Comparison of ENCODE assay signal across 30 mouse cellular contexts in genomic region chrX:138919030-138919429, GRCm38 (mm10). TPM values are rescaled to one million over a fixed set of nuclear protein-coding genes. Genes with fewer than 3 reads are reported as not detected.
DNase-seq lines count a peak whose midpoint lies in the region; ATAC-seq and TF ChIP-seq lines count a peak whose summit lies in the region.
"Had no signal": no experiment of that assay in that cellular context is flagged by ENCODE, and none has a peak within 500 bp of the region (broad histone marks: within the 10 kb centered on the region; RNA-seq: fewer than 3 reads in every experiment).

No protein-coding gene starts in this region.

- 59% methylated on average over 7 of the region's 7 CpGs for WGBS in hindbrain, postnatal 0 days
- 53% methylated on average over 7 of the region's 7 CpGs for WGBS in hindbrain, embryonic 11.5 days

- no peaks in the 10 kb centered on the region for H3K27me3 ChIP-seq in hindbrain, postnatal 0 days (ENCODE audit: insufficient read depth, low read length)
- peaks cover 6% of the 10 kb centered on the region; the same call in 1 of the 2 replicates for H3K27me3 ChIP-seq in hindbrain, embryonic 11.5 days (ENCODE audit: control insufficient read depth, insufficient read depth, low read length)
- peaks cover 11% of the 10 kb centered on the region for H3K27me3 ChIP-seq in E14TG2a.4 (ENCODE audit: insufficient read depth, low read length)
- H3K27me3 ChIP-seq: heart, embryonic 13.5 days had no signal

- no peak overlapping the region for H3K4me2 ChIP-seq in hindbrain, postnatal 0 days (ENCODE audit: low read depth, low read length)
- H3K4me2 ChIP-seq in hindbrain, embryonic 11.5 days (replicated peaks; ENCODE audit: low read depth, low read length): no peak overlapping the region
- H3K4me2 ChIP-seq: forebrain, embryonic 12.5 days; heart, embryonic 13.5 days; midbrain, embryonic 13.5 days; neural tube, embryonic 13.5 days had no signal

- TF ChIP-seq CTCF in hindbrain, postnatal 0 days (IDR thresholded peaks at IDR 0.05; ENCODE audit: low read depth): peak; percentile 11; the same call in 1 of the 2 replicates
- peak; percentile 23; the same call in 1 of the 2 replicates for TF ChIP-seq CTCF in E14TG2a.4 (conservative IDR thresholded peaks at IDR 0.05; ENCODE audit: low read length)
- no peak for TF ChIP-seq CTCF in brain, embryonic 14.5 days (IDR thresholded peaks at IDR 0.05; ENCODE audit: borderline replicate concordance, extremely low read depth, insufficient read depth, insufficient read length)

- no peak overlapping the region for H3K9ac ChIP-seq in hindbrain, postnatal 0 days (replicated peaks; ENCODE audit: low read length)
- no peak overlapping the region for H3K9ac ChIP-seq in hindbrain, embryonic 11.5 days (ENCODE audit: low read depth, low read length)
- H3K9ac ChIP-seq: forebrain, embryonic 12.5 days; heart, embryonic 13.5 days; liver, postnatal 0 days; midbrain, embryonic 13.5 days; neural tube, embryonic 13.5 days had no signal

- no peaks in the 10 kb centered on the region for H3K4me1 ChIP-seq in hindbrain, postnatal 0 days (ENCODE audit: insufficient read depth, low read length)
- no peaks in the 10 kb centered on the region for H3K4me1 ChIP-seq in hindbrain, embryonic 11.5 days (replicated peaks; ENCODE audit: control insufficient read depth, insufficient read depth, low read length)
- H3K4me1 ChIP-seq in E14TG2a.4 (replicated peaks; ENCODE audit: low read depth, low read length): no peaks in the 10 kb centered on the region; the same call in 1 of the 2 replicates
- H3K4me1 ChIP-seq: forebrain, embryonic 12.5 days; heart, embryonic 13.5 days; megakaryocyte, embryonic 14.5 days; midbrain, embryonic 13.5 days; neural tube, embryonic 13.5 days had no signal

- H3K36me3 ChIP-seq in hindbrain, postnatal 0 days (ENCODE audit: insufficient read depth, low read length): no peaks in the 10 kb centered on the region
- H3K36me3 ChIP-seq in hindbrain, embryonic 11.5 days (ENCODE audit: control insufficient read depth, insufficient read depth, low read length): no peaks in the 10 kb centered on the region
- no peaks in the 10 kb centered on the region for H3K36me3 ChIP-seq in E14TG2a.4 (ENCODE audit: insufficient read depth, low read length)
- H3K36me3 ChIP-seq: forebrain, embryonic 12.5 days; G1E; heart, embryonic 13.5 days; midbrain, embryonic 13.5 days; neural tube, embryonic 13.5 days had no signal

- no peak for ATAC-seq in hindbrain, postnatal 0 days
- no peak for ATAC-seq in hindbrain, embryonic 11.5 days (ENCODE audit: low FRiP score)
- ATAC-seq: activated CD4-positive, CD25-positive, alpha-beta regulatory T cell, adult 4 months; hindbrain, embryonic 16.5 days; liver, postnatal 0 days; midbrain, embryonic 13.5 days; Patski had no signal

- no peak overlapping the region for H3K27ac ChIP-seq in hindbrain, postnatal 0 days
- H3K27ac ChIP-seq in hindbrain, embryonic 11.5 days (ENCODE audit: low read depth, low read length): no peak overlapping the region
- H3K27ac ChIP-seq: forebrain, embryonic 12.5 days; heart, embryonic 13.5 days; midbrain, embryonic 13.5 days; neural tube, embryonic 13.5 days had no signal

- peak; percentile 5 for DNase-seq in adrenal gland, postnatal 14 days
- no peak for DNase-seq in adrenal gland, postnatal 4 days (ENCODE audit: low spot score in 2 of 2)
- DNase-seq in hindbrain, postnatal 0 days (ENCODE audit: low spot score): no peak
- DNase-seq in hindbrain, embryonic 11.5 days (ENCODE audit: low spot score): no peak
- DNase-seq in brain, embryonic 14.5 days (ENCODE audit: low read depth): peak; percentile 2
- DNase-seq in left cerebral cortex, adult 11 months (ENCODE audit: low spot score): no peak
- DNase-seq in layer of hippocampus, adult 9-11 months: no peak
- DNase-seq: adrenal gland, adult 8-10 months; cerebellum, adult 8-10 months; cerebellum, postnatal 36 days; gastrocnemius, postnatal 14 days; heart, adult 11 months; kidney, adult 18-20 months; liver, postnatal 0 days; lung, postnatal 14 days; right cerebral cortex, adult 18-20 months; right cerebral cortex, postnatal 4 days; thymus, postnatal 25 days had no signal

- no peaks in the 10 kb centered on the region for H3K9me3 ChIP-seq in hindbrain, postnatal 0 days (ENCODE audit: low read length)
- no peaks in the 10 kb centered on the region for H3K9me3 ChIP-seq in hindbrain, embryonic 11.5 days (ENCODE audit: control insufficient read depth, low read length)
- no peaks in the 10 kb centered on the region for H3K9me3 ChIP-seq in E14TG2a.4 (ENCODE audit: low read length)
- H3K9me3 ChIP-seq: forebrain, embryonic 12.5 days; G1E; heart, embryonic 13.5 days; midbrain, embryonic 13.5 days; neural tube, embryonic 13.5 days had no signal

- no peak overlapping the region for H3K4me3 ChIP-seq in hindbrain, postnatal 0 days (ENCODE audit: low read length)
- no peak overlapping the region for H3K4me3 ChIP-seq in hindbrain, embryonic 11.5 days (ENCODE audit: low read depth, low read length)
- H3K4me3 ChIP-seq in E14TG2a.4 (replicated peaks; ENCODE audit: low read length): no peak overlapping the region
- H3K4me3 ChIP-seq: forebrain, embryonic 12.5 days; heart, embryonic 13.5 days; megakaryocyte, embryonic 14.5 days; midbrain, embryonic 13.5 days; neural tube, embryonic 13.5 days had no signal

- TF ChIP-seq POLR2A in brain, embryonic 14.5 days (IDR thresholded peaks at IDR 0.05; ENCODE audit: borderline replicate concordance, extremely low read depth, insufficient read depth, insufficient read length, poor library complexity, severe bottlenecking): no peak

RNA-seq across cellular contexts. Expression of gene Nrk, which starts 4.8 kb away (rescaled TPM):
- total RNA-seq in adrenal gland, postnatal 14 days (2021): 2.4 and 3.0 TPM in 2 replicates
- 10 to 100 TPM; 20.6 to 25.0 TPM for total RNA-seq in adrenal gland, postnatal 4 days (2021)
- total RNA-seq in hindbrain, postnatal 0 days (2014; rRNA removed): 1.2 and 1.4 TPM in 2 replicates
- polyA plus RNA-seq in hindbrain, postnatal 0 days (2015; fragmentation: Nextera tagmentation; extraction: Ambion mirVana): 1.5 and 1.6 TPM in 2 replicates
- 3.8 and 4.0 TPM in 2 replicates for polyA plus RNA-seq in hindbrain, embryonic 11.5 days (2014; fragmentation: Nextera tagmentation; extraction: Ambion mirVana)
- 0.77 and 2.1 TPM in 2 replicates for polyA plus RNA-seq in brain, embryonic 14.5 days (2012; rRNA removed)
- total RNA-seq: liver, adult 2 months had no signal
- polyA plus RNA-seq: activated CD4-positive, CD25-positive, alpha-beta regulatory T cell, adult 4 months; G1E; large intestine, adult 2 months; liver, adult 2 months; Patski had no signal

Comparison
In these comparisons a context has a peak if more than half of its experiments do, and no peak if none do; other contexts are left out.
1. DNase-seq: peak in adrenal gland, postnatal 14 days (single experiment) and brain, embryonic 14.5 days (single experiment); none in adrenal gland, postnatal 4 days (0 of 2), hindbrain, postnatal 0 days (single experiment), hindbrain, embryonic 11.5 days (single experiment), left cerebral cortex, adult 11 months (single experiment) and layer of hippocampus, adult 9-11 months (single experiment).